Mouse (Mus musculus) brain, embryonic 14.5 days (tissue): Measurements from ENCODE around the gene Chpf.

ENCODE experiments used
- CTCF ChIP-seq: fragments of 200-500 bp; IDR thresholded peaks from 2 replicates; pipeline ENCODE4 v1.5.1; 2012; ENCODE audit warnings: inconsistent platforms, mild to moderate bottlenecking, moderate library complexity, borderline replicate concordance; ENCODE audit not compliant: insufficient read depth, insufficient read length; ENCODE audit errors: extremely low read depth
- POLR2A ChIP-seq: fragments of 200-500 bp; IDR thresholded peaks from 2 replicates; pipeline ENCODE4 v1.6.1; 2012; ENCODE audit warnings: mild to moderate bottlenecking, inconsistent platforms, borderline replicate concordance; ENCODE audit not compliant: poor library complexity, insufficient read depth, insufficient read length, severe bottlenecking; ENCODE audit errors: extremely low read depth

DNA sequence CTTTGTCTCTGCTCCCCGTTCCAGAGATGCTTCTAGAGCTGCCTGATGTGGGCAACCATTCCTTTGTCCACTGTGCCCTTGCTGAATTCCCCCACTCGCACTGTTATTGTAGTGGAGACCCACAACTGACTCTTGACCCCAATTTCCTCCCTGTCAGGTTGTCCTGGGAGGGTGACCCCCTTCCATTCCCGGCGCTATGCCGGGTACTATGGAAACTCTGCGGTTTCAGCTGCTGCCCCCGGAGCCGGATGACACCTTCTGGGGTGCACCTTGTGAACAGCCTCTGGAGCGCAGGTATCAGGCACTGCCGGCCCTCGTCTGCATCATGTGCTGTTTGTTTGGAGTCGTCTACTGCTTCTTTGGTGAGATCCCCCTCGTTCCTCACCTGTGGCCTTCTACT lies 929 bp upstream of the Chpf start:
- no peak for TF ChIP-seq POLR2A
- TF ChIP-seq CTCF: no peak
